Mouse (Mus musculus) hematopoietic stem cell, adult 5-6 weeks (primary cell): Measurements from ENCODE around the gene Prpf38b. TPM values are rescaled to one million over a fixed set of nuclear protein-coding genes. Genes with fewer than 3 reads are reported as not detected.
"Not testable (repeated sequence)": the region's sequence is repeated elsewhere in the genome, so short reads cannot be mapped to it uniquely, and the experiment has no call there.

Source experiments
- ATAC-seq, 2 experiments: fragments of 125-278 bp in 1 of 2; replicated peaks in 1 of 2; 2 replicates each; pipeline ENCODE4 v1.8.0; 2016 to 2017; ENCODE audit warnings: inconsistent platforms in 2 of 2, mild to moderate bottlenecking in 2 of 2, moderate number of reproducible peaks in 2 of 2, low read depth in 1 of 2, moderate TSS enrichment in 1 of 2; ENCODE audit not compliant: low FRiP score in 2 of 2, poor library complexity in 2 of 2, severe bottlenecking in 2 of 2, insufficient read depth in 1 of 2, low TSS enrichment in 1 of 2
- total RNA-seq: library from RNA; stranded (forward); fragments of 172-1452, 232-1000 nt; gene quantifications from 2 replicates; pipeline ENCODE4 v1.2.3, GENCODE M21; 2017

Prpf38b gene
- total RNA-seq, 1 experiment from 2014 or later: 419 TPM

DNA sequence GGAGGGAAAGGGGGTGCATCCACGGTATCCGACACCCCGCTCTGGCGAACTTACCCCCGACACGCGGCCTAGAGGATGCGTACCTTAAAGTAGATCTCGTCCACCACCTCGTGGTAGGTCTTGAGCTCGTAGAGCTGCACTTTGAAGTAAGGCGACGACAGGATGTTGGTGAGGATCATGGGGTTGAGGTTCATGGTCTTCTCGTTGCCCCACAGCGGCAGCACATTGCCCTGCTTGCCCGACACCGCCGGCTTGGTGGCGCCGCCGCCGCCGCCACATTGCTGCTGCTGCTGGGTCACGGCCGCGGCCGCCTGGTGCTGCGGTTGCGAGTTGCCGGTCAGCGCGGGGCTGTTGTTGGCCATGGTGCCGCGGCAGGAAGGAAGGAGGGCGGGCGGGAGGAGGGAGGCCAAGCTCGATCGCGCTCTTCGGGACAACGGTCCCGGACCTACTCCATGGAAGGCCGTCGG, 413 bp downstream of the Prpf38b start:
- ATAC-seq: peak; percentile 53 to 70

DNA sequence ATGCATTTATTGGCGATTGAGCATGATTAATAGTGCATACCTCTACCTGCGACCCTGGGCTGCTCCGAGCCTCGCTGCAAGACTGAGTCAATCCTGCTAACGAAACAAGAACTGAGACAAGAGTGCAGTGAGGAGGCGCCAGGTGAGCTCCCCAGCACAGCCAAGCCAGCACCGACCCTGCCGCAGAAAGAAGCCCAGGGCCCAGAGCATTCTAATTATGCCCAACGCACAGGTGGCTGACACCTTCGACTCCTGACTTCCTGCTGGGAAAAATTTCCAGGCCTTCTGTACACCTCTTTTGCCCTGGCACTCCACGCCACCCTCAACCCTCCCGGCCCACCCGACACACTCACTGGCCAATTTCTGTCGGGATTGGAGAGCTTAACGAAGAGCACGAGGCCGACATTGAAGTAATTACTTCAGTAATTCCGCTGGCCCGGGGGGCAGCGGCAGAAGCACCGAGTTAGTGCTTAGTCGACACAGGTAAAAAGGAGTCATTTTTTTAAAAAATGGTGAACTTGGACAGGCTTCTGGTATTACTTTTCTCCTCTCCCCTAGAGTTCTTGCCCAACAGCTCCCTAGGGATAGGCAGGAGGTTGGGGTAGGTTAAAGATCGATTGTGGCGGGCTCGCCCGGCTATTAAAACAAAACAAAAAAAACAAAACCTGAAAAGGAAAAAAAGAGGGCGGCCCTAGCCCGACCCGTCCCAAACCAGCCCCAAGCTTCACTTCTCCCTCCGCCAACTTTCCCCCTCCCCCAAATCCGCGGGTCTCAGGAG, 1.0 kb downstream of the Prpf38b start:
- ATAC-seq: no peak

DNA sequence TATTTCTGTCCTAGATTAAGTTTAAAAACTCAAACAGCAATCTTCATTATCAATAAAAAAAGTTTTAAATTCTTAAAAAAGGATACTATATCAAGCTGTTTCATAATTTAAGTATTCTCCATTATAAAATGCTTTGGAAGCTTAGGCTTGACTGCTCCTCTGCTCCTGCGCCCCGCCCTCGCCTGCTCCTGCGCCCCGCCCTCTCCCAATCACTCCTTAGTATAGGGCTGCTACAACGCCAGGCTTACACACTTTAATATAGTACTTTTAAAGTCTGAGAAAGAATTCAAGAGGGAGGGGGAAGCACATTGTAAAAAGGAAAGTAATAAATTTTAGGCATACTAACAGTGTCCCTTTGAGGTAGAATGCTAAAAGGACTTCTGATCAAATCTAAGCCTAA, 8.6 kb downstream of the Prpf38b start:
- ATAC-seq: no peak

DNA sequence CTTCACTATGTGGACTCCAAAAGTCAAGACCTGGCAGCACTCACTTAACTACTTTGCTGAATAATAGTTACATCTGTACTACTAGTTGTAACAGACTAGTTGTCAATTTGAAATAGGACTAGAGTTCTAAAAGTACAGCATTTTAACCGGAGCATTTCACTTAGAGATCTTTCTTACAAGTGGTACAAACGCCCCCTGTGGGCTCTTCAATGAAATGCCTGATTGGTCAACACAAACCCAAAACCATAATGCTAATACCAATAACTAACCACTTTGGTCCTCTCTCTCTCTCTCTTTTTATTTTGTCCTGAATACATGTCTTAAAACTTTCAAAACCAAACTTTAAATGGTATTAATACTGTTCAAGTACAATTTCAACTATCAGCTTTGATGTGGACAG, 9.5 kb downstream of the Prpf38b start:
- no peak for ATAC-seq

DNA sequence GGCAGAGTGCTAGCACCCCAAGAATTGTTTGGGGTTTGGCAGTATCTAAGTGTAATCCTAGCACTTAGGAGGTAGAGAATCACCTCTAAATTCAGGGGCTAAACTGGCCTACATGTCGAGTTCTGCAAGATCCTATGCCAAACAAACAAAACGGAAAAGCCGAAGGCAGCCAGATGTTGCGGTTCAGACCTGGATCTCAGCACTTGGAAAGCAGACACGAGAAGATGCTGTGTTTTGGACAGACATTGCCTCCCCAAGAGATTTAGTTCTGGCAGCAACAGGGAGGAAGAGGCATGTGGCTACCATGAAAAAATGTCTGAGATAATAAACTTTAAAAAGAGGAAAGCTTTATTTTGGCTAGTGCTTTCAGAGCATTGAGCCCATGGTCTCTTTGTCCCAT, 10.8 kb downstream of the Prpf38b start:
- ATAC-seq: no peak

DNA sequence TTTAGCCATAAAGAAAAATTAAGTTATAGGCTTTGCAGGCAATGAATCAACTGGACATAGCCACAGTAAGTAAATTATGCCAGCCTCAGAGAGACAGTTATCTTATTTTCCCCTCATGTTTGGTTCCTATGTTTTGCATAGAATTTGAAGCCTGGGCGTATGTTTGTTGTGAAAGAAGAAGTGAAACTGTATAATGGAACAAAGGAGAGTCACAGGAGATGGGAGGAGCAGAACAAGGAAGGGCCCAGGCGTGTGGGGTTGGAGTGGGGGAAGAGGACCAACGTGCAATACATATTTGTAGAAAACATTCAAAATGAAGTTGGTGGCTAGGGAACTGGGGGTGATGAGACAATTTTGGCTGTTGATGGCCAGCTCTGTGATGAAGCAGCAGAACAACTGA, 11.4 kb downstream of the Prpf38b start:
- ATAC-seq: peak; percentile 86 to 93

DNA sequence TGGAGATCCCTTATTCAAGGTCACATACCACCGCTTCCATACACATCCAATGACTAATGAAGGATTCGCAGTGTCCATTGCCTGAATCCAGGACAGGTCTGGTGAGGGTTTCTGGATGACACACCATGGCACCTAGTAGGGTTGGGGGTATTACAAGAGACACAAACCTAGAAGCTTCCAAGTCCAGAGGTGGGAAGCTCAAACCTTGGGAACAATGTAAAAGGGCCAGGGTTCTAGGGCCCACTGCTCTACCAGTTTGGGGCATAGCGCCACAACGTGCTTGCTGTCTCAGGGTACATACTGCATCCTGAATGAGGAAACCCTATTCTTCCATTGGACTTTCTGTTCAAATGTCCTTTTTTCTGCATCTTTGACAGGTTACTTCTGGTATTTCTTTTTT, 12.9 kb downstream of the Prpf38b start:
- no peak for ATAC-seq

DNA sequence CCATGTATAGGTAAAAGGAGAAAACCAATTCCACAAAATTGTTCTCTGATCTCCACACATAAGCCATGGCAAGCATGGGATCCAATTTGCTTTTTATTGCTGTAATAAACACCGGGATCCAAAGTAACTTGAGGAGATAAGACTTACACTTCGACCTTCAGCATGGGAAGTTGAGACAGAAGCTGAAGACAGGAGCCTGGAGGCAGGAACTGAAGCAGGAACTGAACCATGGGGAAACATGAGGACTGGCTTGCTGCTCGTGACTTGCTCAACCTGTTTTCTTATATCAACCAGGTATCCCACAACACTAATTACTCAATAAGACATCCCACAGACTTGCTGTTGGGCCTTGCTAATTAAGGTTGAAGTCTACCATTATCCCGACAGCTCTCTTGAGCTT, 18.6 kb downstream of the Prpf38b start:
- ATAC-seq: no peak

DNA sequence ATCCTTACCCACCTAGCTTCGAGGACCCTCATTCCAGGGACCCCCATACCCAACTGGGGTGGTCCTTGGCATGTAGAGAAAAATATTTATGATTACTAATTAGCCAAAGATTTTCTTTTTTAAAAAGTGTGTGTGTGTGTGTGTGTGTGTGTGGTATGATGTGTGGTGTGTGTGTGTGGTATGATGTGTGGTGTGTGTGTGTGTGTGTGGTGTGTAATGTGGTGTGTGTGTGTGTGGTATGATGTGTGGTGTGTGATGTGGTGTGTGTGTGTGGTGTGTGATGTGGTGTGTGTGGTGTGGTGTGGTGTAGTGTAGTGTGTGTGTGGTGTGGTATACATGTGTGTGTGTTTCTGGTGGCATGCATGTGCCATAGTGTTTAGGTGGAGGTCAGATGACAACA, 19.4 kb downstream of the Prpf38b start:
- ATAC-seq: no peak

DNA sequence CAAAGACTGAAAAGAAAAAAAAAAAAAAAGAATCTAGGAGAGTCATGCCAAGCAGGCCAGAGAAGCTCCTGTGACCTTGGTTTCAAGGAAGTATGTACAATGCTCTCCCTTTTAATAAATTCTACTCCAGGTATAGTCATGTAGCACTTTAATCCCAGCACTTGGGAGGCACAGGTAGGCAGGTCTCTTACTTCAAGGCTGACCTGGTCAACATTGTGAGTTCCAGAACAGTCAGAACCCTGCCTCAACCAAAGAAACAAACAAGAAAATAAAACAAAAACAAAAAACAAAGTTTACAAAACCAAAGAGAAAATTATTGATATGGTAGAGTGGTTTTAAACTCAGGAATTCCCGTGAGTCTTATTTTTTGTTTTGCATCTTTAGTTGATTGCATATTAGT, 21.6 kb downstream of the Prpf38b start, which contains the start of gene Fndc7:
Gene Fndc7, minus strand, starts transcription at position 101 of the 400 bp plus-strand sequence.
- no peak for ATAC-seq

DNA sequence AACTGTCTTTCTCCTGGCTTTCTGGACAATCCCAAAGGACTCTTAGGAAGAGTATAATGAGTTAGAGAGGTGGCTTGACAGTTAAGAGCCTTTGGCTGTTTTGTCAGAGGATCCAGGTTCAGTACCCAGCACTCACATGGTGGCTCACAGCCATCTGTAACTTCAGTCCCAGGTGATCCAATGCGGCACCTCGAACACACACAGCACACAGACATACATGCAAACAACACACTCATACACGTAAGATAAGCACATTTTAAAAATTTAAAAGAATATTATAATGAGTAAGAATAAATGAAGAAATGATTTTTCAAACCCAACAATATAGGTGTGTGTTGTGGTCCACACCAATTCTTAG, 23.9 kb downstream of the Prpf38b start:
- ATAC-seq: no peak

DNA sequence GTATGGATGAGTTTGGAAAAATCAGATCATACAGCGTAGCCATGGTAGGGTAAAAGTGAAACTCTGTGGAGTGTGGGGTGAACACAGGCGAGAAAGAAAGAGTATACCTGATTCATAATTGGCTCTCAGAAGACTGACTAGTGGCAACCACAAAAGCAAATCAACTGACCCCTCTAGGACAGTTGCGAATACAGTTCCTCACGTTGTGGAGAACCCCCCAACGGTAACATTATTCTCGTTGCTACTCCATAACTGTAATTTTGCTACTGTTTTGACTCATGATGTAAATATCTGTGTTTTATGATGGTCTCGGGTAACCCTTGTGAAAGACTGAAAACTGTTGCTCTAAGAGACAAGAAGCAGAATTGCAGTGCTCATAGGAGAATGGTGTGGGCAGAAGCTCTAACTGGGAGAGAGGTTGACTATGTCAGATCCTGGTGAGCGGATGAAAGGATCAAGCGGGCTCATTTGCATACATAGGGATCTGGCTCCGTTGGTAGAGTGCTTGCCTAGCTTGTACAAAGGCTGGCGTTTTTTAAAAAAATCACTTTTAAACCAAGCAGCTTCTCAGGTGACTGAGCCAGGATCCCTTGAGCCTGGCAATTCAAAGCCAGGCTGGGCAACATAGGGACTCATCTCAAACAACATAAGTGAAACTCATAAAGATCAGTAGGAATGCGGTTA, 24.5 kb downstream of the Prpf38b start:
- no peak for ATAC-seq

DNA sequence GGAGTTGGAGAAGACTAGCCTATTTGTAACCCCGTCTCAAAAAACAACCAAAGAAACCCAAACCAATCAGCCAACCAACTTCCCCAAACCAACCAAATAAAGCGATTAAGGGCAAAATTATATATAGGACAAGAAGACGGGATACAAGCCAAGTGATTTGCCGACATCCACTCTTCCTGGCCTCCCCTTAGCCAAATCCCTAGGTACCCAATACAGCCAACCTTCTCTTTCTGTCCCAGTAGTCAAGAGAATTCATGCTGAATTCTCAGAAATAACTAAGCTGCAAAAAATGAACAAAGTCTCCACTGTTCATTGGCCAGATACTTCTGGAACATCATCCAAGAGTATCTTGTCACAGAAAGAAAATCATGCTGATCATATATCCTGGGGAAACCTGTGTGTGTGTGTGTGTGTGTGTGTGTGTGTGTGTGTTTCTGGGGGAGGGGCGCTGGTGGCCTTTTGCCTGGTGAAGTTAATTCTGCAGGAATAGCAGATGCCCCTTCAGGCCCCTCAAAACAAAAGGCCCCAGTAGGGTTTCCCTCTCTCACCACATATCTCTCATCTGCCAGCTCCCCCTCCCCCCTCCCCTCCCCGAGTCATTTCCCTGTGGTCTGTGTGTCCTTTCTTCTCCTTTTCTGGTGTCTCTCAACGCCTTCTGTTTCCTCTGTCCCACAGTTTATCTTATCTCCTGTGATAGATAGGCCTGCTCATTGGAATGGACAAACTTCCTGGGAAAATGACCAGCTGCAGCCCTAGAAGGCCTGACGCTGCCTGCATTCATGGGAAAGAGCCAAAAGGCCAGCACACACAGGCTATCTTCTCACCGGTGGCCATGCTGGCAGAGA, 25.6 kb downstream of the Prpf38b start:
- ATAC-seq: peak; percentile 48 to 68

DNA sequence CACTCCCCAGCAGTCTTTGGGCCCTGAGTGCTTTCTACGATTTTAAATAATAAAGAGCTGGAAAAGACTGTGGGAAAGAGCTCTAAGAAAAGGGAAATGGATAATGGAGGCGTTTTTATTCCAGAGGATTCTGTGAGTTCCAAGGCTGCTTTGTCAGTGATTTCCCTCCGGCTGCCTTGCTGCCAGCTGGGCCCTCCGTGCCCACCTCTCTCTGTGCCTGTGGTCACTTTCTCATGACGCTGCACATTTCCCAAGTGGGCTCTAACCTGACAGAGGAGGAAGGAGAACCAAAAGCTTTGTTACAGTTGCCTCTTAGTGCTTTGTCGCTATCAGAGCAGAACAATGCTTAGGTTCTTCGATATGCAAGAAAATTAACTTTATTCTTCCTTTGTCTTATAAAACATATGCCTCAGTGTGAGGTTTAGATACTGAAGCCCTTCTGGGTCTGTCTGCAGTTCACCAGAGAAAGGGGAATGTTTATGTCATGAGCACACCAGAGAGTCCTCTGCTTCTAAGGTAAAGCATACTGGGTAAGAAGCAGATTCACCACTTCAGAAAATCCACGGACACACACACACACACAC, 26.7 kb downstream of the Prpf38b start:
- peak; percentile 22 to 61; a peak in 2 of 4 replicates for ATAC-seq

DNA sequence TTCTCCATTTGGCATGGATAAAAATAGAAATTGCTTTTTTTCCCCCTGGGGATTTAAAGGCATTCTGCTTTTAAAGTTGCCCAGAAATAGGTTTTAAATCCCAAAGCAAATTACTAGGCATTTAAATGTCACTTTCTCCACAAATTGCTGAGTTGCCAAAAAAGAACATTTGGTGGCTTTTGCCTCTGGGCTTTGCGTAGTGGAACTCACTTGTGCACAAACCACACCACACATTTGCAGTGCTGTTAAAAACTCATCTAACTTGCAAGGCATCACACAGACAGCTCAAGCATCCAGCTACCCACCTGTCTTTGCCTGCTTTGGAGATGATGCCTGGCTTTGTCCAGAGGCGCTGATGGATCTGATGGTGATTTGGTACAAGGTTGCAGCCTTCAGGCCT, 28.5 kb downstream of the Prpf38b start:
- no peak for ATAC-seq

DNA sequence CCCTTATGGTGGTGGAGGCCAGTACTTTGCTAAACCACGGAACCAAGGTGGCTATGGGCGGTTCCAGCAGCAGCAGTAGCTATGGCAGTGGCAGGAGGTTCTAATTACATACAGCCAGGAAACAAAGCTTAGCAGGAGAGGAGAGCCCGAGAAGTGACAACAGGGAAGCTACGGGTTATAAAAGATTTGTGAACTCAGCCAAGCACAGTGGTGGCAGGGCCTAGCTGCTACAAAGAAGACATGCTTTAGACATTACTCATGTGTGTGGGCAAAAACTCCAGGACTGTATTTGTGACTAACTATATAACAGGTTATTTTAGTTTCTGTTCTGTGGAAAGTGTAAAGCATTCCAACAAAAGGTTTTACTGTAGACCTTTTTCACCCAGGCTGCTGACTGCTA, 29.7 kb downstream of the Prpf38b start:
- not testable (repeated sequence) for ATAC-seq
